Mouse (Mus musculus) splenic B cell, adult 2 months (primary cell): ENCODE results near the gene Luc7l3.

Experiments
- DNase-seq: peaks from one replicate; pipeline ENCODE4 v3.0.0-alpha.2; 2011; ENCODE audit warnings: low read depth, low spot score
- H3K27me3 ChIP-seq: 2 replicates; pipeline ENCODE4 v1.6.1; 2012; ENCODE audit warnings: mild to moderate bottlenecking, low read length, moderate library complexity, mixed read lengths; ENCODE audit not compliant: control insufficient read depth, poor library complexity, insufficient read depth, severe bottlenecking
- H3K36me3 ChIP-seq: 2 replicates; pipeline ENCODE4 v1.6.1; 2012; ENCODE audit warnings: mild to moderate bottlenecking, low read length, moderate library complexity, mixed read lengths; ENCODE audit not compliant: control insufficient read depth, poor library complexity, insufficient read depth, severe bottlenecking

The Luc7l3 gene

DNA sequence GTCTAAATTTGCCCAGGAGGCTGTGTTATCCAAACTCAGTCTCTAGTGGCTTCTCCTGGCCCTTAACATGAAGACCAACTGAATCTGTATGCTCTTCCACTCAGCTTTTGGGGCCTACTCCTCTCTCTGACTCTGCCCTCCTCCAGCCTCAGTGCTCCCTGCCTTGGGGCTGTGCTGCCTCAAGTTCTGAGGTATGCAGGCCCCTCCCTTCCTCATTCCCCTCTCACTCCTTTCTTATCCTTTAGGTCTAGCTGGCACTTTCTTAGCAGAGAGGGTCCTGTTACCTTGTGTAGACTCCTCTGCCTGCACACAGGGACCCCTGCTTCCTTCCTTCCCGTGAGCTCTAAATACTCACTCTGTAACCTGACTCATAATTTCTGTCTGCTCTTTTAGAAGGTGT is 22.7 kb upstream of the Luc7l3 start:
- Histone ChIP-seq H3K27me3 (no peaks in the 10 kb centered on the region), H3K36me3 (peaks cover 3% of the 10 kb centered on the region)
- no peak for DNase-seq

DNA sequence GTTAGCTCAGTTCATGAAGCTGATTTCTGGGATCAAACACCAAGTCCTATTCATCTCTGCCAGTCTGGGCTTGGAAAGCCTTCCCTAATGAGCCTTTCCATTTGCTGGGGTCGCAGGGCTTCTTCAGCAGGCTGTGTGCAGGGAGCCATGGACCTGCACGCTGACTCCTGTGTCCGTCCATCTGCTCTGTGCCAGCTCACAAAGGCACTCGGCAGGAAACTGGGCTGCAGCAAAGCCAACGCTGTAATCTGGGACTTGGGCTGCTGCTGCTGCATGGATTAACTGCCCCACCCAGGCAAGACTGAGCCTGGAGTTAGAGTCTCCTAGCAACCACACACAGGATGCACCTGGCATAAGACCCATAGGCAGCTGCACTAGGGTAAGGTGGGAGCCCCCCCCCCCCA is 22.2 kb upstream of the Luc7l3 start:
- Histone ChIP-seq H3K27me3 (no peaks in the 10 kb centered on the region), H3K36me3 (peaks cover 3% of the 10 kb centered on the region)
- DNase-seq = no peak

DNA sequence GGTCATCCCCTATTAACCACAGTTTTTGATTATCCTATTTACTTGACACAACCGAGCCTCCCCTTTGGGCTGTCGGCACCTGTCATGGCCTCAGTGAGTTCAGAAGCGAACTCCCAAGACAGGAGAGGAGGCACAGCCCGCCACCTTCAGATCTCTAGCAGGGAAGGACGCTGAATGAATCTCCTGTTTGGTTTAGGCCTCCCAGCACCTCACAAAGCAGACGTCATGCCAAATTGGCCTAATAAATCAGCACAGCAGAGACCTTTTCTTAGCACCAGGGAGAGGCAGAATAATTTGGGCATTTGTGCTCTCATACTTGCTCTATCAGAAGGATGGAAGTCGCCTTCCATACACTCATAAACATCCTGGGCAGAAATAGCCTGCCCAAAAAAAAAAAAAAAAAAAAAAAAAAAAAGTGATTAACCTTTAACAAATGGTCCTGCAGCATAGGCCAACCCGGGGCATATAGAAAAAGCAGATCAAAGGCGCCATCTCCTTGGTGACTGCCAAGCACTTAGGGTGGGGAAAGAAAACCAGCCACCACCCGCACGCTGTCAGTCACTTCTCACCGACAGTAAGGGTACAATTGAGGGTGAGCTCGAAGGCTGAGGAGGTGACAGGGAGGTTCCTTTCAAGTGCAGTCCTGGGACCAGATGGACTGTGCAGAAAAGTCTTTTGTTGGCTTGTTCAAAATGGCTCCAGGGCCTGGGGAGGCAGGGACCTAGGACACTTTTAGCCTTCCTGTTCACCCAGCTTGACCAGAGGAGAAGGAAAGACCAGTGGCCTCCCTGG is 20.5 kb upstream of the Luc7l3 start:
- Histone ChIP-seq H3K27me3 (no peaks in the 10 kb centered on the region), H3K36me3 (peaks cover 3% of the 10 kb centered on the region)
- DNase-seq = no peak

DNA sequence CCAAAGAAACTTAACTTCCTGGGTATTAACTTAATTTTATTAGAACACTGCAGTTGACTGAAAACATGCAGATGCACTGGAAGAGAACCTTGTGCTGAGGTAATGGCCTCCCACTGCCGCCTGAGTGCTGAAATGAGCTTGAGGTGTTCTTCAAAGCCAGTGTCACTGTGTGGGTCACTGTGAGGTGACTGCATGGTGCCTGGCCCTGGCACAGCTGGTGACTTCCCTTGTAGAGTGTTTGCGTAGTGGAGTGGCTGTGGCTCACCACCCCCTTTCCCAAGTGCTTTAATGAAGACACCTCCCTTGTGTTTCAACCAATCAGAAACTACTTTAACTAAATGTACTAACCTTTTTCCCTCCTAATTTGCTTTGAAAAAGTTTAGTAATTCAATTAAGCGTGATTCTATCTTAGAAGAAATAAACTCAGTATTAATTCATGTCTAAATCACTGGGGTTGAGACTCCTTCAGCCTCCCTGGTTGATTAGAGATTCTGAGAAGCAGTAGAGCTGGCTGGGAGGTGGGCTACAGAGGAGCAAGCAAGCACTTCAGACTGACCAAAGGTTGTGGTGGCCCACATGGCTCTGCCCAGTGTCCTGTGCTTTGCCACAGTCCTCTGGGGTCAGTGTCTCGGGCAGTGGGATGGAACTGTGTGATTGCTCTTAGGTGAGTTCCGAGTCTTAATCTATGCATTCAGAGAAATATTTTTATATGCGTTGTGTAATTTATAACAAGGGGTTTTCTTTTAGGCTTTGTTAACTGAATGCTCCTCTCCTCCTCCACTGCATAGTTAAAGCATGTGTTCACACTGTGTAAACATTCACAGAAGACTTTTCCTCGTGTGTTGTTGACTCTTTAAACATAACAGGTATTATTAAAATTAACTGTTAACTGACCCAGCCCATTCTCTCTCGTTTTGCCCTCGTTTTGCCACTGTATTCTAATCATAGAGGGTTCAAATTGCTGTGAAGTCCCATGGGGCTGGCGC is 19.5 kb upstream of the Luc7l3 start:
- Histone ChIP-seq H3K36me3 (peaks cover 3% of the 10 kb centered on the region), H3K27me3 (no peaks in the 10 kb centered on the region)
- no peak for DNase-seq

DNA sequence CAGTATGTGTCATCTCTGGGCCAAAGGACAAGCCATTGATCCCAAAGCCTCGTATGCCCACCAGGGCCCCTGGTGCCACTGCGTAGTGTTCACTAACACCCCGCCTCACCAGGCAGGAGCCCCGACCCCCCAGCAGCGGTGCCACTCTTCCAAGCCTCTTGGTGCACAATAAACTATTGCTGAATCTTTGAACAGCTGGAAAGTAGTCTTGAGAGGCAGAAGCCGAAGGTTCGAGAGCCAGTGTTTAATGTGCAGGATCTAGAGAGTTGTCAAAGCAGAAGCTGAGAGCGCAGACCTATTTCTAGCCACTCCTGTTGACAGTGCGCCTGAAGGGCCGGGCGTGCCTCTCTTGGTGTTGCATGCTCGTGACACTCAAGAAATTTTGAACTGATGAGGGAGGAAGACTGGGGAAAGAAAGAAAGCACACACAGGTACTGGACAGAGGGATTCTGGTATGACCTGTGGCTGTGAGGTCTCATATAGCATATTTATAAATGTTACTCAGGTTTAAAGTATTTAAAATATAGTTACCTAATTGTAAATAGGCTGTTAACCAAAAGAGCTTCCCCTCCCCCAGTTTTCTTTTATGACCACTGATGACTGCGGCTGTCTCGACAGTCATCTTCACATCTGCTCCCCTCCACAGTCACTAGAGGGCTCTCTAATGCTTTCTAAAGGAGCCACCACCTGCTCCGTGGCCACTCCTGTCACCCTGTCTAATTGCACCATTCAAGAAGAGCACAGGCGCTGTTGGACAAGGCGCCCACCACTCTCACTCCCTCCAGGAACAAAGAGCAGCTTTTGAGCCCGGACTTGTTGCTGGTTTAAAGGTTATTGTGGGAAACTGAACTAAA is 18.2 kb upstream of the Luc7l3 start:
- H3K27me3 ChIP-seq = no peaks in the 10 kb centered on the region
- peaks cover 5% of the 10 kb centered on the region for H3K36me3 ChIP-seq
- DNase-seq = peak; percentile 67

DNA sequence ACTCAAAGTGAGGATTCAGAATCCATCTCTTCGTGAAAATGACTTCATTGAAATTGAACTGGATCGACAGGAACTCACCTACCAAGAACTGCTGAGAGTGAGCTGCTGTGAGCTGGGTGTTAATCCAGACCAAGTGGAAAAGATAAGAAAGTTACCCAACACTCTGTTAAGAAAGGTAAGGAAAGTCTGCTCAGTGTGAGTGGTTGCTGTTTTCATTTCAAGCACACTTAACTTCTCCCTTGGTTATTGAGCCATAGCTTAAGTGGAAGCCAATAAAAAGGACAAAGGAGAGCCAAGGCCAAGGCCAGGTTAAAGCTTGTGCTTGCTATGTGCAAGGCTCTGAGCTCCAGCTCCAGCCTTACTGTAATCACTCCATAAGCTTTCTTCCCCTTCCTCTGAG is 16.6 kb upstream of the Luc7l3 start:
- no peaks in the 10 kb centered on the region for H3K27me3 ChIP-seq
- peaks cover 10% of the 10 kb centered on the region for H3K36me3 ChIP-seq
- no peak for DNase-seq

DNA sequence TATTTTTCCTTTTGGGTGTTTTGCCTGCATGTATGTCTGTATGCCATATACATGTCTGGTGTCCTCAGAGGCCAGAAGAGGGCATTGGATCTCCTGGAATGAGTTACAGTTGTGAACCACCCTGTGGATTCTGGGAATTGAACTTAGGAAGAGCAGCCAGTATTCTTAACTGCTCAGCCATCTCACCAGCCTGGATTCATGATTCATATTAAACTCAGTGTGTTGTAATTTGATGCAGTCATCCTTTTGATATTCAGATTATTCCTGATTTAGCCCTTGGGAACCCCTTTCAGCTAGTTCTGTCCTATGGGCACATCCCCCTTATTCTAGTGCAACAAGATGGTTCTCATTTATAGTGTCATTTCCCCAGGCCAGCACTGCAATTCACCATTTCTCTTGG is 14.8 kb upstream of the Luc7l3 start:
- DNase-seq = no peak
- no peaks in the 10 kb centered on the region for H3K27me3 ChIP-seq
- H3K36me3 ChIP-seq = peaks cover 10% of the 10 kb centered on the region

DNA sequence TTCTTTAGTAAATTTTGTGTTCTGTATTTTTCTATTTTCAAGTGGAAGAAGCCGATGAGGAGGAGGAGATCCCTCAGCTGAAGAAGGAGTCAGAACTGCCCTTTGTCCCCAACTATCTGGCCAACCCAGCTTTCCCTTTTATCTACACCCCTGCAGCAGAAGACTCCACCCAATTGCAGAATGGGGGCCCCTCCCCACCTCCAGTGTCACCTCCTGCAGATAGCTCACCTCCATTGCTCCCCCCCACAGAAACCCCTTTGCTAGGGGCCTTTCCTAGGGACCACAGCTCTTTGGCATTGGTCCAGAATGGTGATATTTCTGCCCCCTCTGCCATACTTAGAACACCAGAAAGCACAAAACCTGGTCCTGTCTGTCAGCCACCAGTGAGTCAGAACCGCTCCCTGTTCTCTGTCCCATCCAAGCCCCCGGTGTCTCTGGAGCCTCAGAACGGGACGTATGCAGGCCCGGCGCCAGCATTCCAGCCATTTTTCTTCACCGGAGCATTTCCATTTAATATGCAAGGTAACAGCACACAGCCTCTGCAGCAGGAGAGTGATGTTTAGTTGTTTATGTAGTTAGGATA is 12.7 kb upstream of the Luc7l3 start:
- Histone ChIP-seq H3K36me3 (peaks cover 8% of the 10 kb centered on the region), H3K27me3 (no peaks in the 10 kb centered on the region)
- no peak for DNase-seq

DNA sequence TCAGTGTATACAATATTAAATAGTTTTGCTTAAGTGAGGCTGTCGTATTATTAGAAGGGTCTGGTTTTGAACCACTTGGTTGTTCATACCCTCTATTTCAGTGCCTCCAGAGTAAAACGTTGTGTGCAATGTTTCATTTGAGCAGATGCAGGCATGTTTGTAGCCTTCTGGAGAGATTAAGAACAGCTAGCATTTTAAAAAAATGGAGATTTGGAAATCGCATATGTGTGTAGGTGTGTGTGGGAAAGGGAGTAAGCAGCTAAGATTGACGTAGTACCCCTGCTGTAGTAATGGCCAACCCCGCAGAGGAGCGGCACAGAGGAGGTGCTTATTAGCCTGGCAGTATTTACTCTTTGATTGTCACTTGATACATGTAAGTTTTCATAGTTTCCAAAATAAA is 10.9 kb upstream of the Luc7l3 start:
- peaks cover 8% of the 10 kb centered on the region for H3K36me3 ChIP-seq
- no peaks in the 10 kb centered on the region for H3K27me3 ChIP-seq
- DNase-seq = no peak

DNA sequence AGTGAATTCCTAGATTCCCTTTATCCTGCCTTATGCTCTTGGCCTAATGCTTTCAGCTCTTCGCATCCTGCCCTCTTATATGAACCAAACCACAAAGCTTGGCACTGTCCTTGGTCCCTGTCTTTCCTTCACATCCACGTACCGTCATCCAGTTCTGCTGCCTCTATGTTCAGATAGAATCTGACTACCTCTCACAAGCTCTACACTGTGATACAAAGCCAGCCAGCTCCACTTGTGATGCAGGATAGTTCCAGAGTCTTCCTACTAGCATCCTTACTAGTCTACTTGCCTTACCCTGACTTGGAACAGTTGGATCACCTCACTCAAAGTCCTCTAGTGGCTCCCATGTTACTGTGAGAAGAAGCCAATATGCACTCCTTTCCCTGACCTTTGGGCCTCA is 8.4 kb upstream of the Luc7l3 start:
- Histone ChIP-seq H3K36me3 (peaks cover 6% of the 10 kb centered on the region), H3K27me3 (no peaks in the 10 kb centered on the region)
- DNase-seq = no peak

DNA sequence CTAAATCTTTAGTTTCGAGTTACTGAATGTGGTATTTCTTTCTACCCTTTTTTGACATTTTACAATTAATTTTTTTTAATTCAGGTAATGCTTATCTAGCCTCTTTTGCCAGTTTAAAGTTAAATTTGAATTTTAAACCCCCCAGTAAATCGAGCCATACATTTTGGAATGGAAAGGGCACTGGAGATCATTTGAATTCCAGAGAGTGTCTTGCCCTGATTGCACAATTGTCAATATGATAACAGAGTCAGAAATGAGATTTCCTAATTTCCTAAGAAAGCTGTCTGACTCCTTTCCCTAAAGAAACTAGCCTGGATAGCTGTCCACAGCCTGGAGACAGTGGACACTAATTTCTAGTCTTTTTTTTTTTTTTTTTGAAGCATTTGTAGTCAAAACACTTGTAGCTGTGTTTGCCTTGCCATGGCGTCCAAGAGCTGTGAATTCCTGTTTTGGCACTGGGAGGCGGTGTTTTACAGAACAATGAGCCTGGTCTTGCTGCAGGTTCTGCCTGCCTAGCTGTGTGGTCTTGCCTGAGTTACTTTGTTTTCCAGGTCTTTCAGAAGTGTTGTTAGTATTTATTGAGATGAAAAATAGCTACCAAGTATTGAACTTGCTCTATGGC is 7.6 kb upstream of the Luc7l3 start:
- DNase-seq = peak; percentile 51

DNA sequence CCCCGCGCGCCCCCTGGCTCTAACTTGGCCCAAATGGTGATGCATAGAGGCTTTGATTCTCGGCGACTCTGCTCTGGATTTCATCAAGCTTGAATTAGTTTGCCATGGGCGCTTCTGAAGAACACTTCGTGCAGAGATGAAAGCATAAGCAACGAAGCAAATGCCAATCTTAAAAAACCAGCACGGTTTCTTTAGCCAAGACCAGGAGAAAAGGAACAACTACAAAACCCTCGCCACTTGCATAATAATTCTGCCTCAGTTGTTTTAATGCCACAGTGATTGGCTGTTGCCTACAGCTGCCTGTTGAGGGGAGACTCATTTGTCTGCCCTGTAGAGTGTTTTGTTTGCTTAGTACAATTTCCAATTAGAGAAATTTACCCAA is 6.8 kb upstream of the Luc7l3 start:
- H3K27me3 ChIP-seq = no peaks in the 10 kb centered on the region
- no peaks in the 10 kb centered on the region for H3K36me3 ChIP-seq
- DNase-seq = no peak

More for the DNA sequence above, 7.6 kb upstream of the Luc7l3 start:
- peaks cover 3% of the 10 kb centered on the region for H3K36me3 ChIP-seq
- no peaks in the 10 kb centered on the region for H3K27me3 ChIP-seq

DNA sequence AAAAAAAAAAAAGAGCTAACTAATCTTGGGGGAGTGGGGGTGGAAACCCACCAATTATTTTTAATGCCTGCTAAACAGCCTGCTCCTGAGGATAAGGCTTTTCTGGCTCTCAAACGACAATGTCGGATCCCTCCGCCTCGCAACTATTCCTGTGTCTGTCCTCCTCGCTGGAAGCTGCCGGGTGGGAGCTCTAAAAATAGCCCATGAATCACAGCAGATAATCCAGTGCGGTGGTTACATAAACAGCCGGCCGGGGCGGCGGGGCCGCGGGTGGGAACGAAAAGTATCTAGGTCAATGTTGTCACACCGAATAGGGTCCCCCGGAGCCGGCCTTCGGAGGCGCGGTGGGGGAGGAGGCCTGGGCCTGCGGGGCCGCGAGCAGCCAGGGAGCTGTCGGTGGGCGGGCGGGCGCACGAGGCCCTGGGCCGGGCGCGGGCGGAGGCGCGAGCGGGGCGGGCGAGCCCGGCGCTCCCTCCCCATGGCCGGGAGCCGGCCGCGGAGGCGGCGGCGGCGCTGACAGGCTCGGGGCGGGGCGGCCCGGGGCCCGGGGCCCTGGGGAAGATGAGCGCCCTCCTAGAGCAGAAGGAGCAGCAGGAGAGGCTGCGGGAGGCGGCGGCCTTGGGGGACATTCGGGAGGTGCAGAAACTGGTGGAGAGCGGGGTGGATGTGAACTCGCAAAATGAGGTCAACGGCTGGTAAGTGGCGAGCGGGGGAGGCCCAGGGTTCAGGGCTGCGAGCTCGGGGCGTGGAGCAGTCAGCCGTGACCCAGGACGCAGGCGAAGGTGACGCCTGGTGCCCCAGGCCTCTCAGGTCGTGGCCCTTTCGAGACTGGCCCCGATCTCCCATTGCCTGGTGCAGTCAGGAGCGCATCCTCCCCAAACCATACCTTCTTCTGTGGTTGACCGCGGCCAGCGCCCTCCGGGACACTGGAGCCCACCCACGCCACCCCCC is 6.2 kb upstream of the Luc7l3 start, which contains the start of gene Ankrd40:
TSS of gene Ankrd40 (plus strand) at position 309 of the 951 bp plus-strand sequence.
- no peaks in the 10 kb centered on the region for H3K36me3 ChIP-seq

More for the DNA sequence above, 6.2 kb upstream of the Luc7l3 start, which contains the start of gene Ankrd40:
- peak; percentile 88 for DNase-seq
- no peaks in the 10 kb centered on the region for H3K27me3 ChIP-seq
